Mouse (Mus musculus): ENCODE results near the gene Zfr2. TPM values are rescaled to one million over a fixed set of nuclear protein-coding genes. Genes with fewer than 3 reads are reported as not detected.
A peak's percentile ranks its signal among the peaks of the same experiment; 100 is the strongest.

Zfr2 gene
- total RNA-seq, 1 experiment from 2014 or later, result 0.65 TPM

DNA sequence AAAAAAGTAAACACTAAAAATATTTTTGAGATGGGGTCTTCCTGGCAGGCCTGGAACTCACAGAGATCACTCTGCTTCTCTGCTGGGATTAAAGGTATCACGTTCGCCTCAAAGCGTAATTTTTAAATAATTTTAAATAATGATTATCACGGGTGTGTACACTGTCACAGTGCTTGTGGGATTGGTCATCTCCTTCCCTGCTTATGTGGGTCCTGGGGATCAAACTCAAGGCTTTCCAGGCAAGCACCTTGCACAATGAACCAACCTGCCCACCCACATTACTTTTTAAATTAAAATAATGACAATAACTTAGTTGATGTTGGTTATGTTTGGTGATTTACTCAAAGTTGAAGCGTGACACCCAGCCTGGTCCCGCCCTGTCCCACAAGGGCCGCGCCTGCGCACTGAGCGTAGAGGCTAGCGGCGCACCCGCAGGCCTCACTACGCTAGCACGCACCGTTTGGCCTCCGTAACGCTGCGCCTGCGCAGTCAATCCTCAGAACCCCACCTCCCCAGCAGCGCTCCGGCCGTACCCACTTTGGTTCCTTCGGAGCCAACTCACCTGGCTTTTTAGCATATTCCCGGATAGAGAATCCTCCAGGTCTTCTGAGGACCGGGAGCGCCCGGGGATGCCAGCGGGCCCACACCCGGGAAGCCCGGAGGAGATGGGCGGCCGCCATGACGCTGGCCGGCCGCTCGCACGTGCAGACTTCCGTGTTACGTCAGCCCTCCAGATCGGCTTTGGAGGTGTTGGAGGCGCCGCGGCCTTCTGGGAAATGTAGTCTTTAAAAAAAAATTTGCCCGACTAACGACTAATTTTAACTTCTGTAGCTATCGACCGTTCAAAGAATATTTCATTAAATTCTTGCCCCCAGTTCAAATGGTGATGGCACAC is 33.5 kb downstream of the Zfr2 start, which contains the start of the genes Mrpl54 and Apba3:
Gene Mrpl54 (minus strand): TSS at position 724 of the 895 bp plus-strand sequence.
Gene Apba3 (plus strand): TSS at position 750 of the 895 bp plus-strand sequence.
- peak; percentile 86 for ATAC-seq (replicated peaks in 1 of 2; ENCODE audit: insufficient read depth in 1 of 2, low FRiP score in 2 of 2, low TSS enrichment in 1 of 2, low read depth in 1 of 2, poor library complexity in 2 of 2, severe bottlenecking in 2 of 2)

DNA sequence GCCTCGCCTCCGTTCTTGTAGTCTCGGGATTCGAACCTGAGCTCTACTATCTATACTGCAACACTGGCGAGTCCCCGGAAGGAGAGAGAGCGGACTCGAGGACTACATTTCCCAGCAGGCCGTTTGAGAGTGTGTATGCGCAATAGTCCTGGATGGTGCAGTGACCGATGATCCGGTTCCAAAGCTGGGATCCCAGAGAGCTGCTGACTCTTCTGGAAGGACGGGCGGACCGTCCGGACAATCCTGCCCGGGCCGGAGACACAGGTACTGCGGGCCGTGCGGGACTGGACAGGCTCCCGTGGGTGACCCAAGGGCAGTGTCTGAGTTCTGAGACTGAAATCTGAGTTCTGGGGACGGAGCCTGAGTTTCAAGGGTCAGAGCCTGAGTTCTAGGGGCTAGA is 35.1 kb downstream of the Zfr2 start:
- peak; percentile 25 to 47; a peak in 2 of 4 replicates for ATAC-seq (replicated peaks in 1 of 2; ENCODE audit: insufficient read depth in 1 of 2, low FRiP score in 2 of 2, low TSS enrichment in 1 of 2, low read depth in 1 of 2, poor library complexity in 2 of 2, severe bottlenecking in 2 of 2)

- no peak for ATAC-seq (replicated peaks in 1 of 2; ENCODE audit: insufficient read depth in 1 of 2, low FRiP score in 2 of 2, low TSS enrichment in 1 of 2, low read depth in 1 of 2, poor library complexity in 2 of 2, severe bottlenecking in 2 of 2)
These were observed 35.9 kb downstream of the Zfr2 start for GRCm38 (mm10) chr10:81268643-81269412.

- no peak for ATAC-seq (replicated peaks in 1 of 2; ENCODE audit: insufficient read depth in 1 of 2, low FRiP score in 2 of 2, low TSS enrichment in 1 of 2, low read depth in 1 of 2, poor library complexity in 2 of 2, severe bottlenecking in 2 of 2)
These were observed 39.4 kb downstream of the Zfr2 start for GRCm38 (mm10) chr10:81272356-81272755.

- no peak for ATAC-seq (replicated peaks in 1 of 2; ENCODE audit: insufficient read depth in 1 of 2, low FRiP score in 2 of 2, low TSS enrichment in 1 of 2, low read depth in 1 of 2, poor library complexity in 2 of 2, severe bottlenecking in 2 of 2)
These were observed 40.9 kb downstream of the Zfr2 start for GRCm38 (mm10) chr10:81273842-81274241.

GRCm38 (mm10) chr10:81277676-81278075 is 44.7 kb downstream of the Zfr2 start:
- no peak for ATAC-seq (replicated peaks in 1 of 2; ENCODE audit: insufficient read depth in 1 of 2, low FRiP score in 2 of 2, low TSS enrichment in 1 of 2, low read depth in 1 of 2, poor library complexity in 2 of 2, severe bottlenecking in 2 of 2)

GRCm38 (mm10) chr10:81279496-81279895 is 46.5 kb downstream of the Zfr2 start:
- no peak for ATAC-seq (replicated peaks in 1 of 2; ENCODE audit: insufficient read depth in 1 of 2, low FRiP score in 2 of 2, low TSS enrichment in 1 of 2, low read depth in 1 of 2, poor library complexity in 2 of 2, severe bottlenecking in 2 of 2)

DNA sequence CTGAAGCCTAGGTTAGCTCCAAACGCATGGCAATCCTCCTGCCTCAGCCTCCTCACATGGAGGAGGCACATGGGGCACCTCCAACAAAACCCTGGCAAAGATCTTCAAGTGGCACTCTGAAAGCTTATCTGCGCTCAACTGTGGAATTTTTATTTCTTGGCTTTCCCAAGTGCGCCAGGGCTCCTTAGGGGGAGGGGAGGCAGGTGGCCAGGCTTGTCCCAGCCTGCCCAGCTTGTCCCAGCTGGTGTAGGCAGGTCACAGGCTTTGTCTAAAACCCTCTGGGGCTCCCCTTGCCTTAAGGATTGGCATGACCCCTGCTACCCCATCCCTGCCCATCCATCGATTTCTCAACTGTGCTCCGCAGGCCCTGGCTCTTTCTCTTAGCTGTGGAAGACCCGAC is 51.2 kb downstream of the Zfr2 start:
- no peak for ATAC-seq (replicated peaks in 1 of 2; ENCODE audit: insufficient read depth in 1 of 2, low FRiP score in 2 of 2, low TSS enrichment in 1 of 2, low read depth in 1 of 2, poor library complexity in 2 of 2, severe bottlenecking in 2 of 2)

DNA sequence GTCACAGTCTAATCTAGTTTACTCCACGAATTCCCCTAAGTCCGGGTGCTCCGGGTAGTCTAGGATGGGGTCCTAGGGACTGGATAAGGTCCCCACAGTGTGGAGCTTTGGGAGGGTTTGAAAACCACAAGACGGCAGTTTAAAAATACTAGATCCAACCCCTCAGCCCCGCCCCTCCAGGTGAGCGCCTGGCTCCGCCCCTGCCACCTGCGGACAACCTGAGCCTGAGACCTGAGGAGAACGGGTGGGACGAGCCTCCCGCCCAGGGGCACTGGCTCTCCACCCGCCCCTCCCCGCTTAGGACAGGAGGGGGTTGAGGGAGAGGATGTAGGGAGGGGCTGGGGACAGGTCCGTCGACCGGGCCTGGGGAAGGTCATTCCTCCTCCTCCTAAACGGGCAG is 51.8 kb downstream of the Zfr2 start:
- ATAC-seq (replicated peaks in 1 of 2; ENCODE audit: insufficient read depth in 1 of 2, low FRiP score in 2 of 2, low TSS enrichment in 1 of 2, low read depth in 1 of 2, poor library complexity in 2 of 2, severe bottlenecking in 2 of 2), result no peak

DNA sequence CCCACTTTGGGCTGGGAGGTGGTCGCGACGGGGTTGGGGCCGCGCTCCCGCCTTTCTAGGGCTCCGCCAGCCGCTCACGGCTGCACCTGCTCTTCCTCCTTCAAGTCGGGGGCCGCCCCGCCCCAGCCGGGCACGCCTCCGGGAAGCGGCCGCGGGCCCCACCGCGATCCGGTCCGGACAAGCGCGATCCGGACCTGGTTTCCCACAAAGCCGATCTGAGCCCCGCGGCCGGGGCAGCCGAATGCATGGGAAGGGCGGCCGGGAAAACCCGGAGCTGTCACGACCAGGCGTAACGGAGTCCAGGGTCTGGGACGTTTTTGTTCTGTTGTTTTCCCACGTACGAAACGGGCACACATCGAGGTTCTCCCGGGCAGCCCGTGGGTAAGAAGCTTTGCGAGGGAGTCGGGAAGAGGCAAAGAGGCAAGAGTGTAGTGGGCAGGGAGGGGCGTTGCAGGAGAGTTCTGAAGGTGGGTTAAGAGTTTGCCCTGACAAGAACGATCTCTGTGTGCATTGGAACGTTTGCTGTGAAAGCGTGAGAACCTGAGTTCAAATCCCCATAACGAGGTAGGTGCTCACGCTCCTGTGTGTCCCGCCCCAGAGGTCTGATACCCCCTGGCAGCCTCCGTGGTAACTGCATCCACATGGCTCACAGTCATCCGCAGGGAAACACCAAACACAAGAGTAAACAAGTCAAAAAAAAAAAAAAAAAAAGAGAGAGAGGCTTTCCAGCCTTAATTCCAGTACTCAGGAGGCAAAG is 52.9 kb downstream of the Zfr2 start:
- ATAC-seq (replicated peaks in 1 of 2; ENCODE audit: insufficient read depth in 1 of 2, low FRiP score in 2 of 2, low TSS enrichment in 1 of 2, low read depth in 1 of 2, poor library complexity in 2 of 2, severe bottlenecking in 2 of 2), result peak; percentile 78 to 85

DNA sequence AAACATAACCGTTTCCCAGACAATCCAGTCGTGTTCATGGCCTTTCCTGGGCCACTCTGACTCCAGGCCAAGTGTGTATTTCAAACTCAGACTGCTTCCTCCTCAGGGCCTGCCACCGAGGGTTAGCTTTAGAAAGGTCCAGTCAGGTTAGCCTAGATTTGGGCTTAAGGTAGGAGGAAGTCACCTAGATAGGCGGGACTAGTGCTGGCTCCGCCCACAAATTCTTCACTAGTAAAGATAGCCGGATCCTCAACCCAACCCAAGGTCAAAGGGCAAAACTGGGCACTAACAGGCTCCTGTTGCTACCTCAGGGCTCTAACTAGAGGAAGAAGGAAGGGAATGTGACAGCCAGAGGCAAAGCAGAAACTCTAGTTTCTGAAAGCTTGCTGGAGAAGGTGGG is 53.6 kb downstream of the Zfr2 start:
- no peak for ATAC-seq (replicated peaks in 1 of 2; ENCODE audit: insufficient read depth in 1 of 2, low FRiP score in 2 of 2, low TSS enrichment in 1 of 2, low read depth in 1 of 2, poor library complexity in 2 of 2, severe bottlenecking in 2 of 2)

DNA sequence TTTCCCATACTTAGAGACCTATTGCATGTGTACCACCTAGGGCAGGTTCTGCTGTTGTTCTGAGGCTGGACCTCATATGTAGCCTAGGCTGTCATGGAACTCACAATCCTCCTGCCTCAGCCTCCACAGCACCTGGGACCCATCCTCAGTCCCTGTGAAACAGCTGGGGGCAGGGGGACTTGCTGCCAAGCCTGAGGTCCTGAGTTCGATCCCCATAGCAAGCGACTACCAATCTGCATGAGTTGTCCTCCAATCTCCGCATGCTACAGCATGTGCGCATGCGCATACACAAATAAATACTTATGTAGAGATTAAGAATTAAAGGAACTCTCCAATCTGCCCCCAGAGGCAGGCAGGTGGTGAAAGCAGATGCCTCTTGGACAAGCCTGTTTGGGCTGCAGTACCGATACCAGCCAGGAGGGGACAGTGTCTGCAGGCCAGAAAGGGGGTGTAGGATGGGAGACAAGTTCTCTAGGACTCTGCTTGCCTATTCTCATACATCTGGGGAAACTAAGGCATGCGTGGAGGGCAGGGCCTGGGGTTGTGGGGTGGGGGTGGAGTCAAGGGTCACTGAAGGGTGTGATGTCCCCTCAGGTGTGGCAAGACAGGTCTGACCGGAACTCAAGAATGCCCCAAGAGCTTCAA is 54.7 kb downstream of the Zfr2 start:
- ATAC-seq (replicated peaks in 1 of 2; ENCODE audit: insufficient read depth in 1 of 2, low FRiP score in 2 of 2, low TSS enrichment in 1 of 2, low read depth in 1 of 2, poor library complexity in 2 of 2, severe bottlenecking in 2 of 2), result no peak

DNA sequence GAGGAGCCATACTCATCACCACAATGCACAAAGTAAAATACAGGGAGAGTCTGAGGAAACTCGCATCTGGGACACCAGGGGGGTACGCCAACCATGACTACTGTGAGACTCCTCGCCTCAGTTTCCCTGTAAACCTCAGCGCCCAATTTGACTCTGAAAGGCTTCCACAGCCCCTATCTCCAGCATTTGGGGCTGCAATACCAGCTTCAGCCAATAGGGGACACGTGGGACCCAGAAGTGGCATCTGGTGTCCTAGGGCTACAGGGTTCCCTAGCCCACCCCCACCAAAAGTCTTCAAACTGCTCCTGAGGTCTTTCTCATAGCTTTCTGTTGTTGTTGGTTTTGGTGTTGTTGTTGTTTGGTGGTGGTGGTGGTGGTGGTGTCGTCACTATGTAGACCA is 55.6 kb downstream of the Zfr2 start:
- no peak for ATAC-seq (replicated peaks in 1 of 2; ENCODE audit: insufficient read depth in 1 of 2, low FRiP score in 2 of 2, low TSS enrichment in 1 of 2, low read depth in 1 of 2, poor library complexity in 2 of 2, severe bottlenecking in 2 of 2)

DNA sequence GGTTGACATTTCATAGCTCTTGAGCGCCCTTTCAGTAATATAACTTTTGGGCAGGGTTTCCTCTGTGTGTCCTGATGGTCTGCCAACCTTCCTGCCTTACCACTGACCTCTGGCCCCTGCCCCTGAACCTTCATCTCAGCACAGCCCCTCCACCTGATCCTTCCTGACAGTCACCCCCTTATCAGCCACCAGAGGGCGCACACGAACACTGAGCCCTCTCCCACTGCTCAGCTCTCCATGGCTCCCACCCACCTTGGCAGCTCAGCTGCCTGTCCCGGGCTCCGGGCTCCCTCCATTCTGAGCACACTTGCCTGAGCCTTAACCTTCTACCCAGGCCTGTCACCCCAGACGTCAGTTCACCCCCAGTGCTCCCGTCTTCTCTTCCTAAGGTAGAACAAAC is 56.3 kb downstream of the Zfr2 start:
- ATAC-seq (replicated peaks in 1 of 2; ENCODE audit: insufficient read depth in 1 of 2, low FRiP score in 2 of 2, low TSS enrichment in 1 of 2, low read depth in 1 of 2, poor library complexity in 2 of 2, severe bottlenecking in 2 of 2), result no peak

GRCm38 (mm10) chr10:81289811-81290210 is 56.9 kb downstream of the Zfr2 start:
- no peak for ATAC-seq (replicated peaks in 1 of 2; ENCODE audit: insufficient read depth in 1 of 2, low FRiP score in 2 of 2, low TSS enrichment in 1 of 2, low read depth in 1 of 2, poor library complexity in 2 of 2, severe bottlenecking in 2 of 2)

DNA sequence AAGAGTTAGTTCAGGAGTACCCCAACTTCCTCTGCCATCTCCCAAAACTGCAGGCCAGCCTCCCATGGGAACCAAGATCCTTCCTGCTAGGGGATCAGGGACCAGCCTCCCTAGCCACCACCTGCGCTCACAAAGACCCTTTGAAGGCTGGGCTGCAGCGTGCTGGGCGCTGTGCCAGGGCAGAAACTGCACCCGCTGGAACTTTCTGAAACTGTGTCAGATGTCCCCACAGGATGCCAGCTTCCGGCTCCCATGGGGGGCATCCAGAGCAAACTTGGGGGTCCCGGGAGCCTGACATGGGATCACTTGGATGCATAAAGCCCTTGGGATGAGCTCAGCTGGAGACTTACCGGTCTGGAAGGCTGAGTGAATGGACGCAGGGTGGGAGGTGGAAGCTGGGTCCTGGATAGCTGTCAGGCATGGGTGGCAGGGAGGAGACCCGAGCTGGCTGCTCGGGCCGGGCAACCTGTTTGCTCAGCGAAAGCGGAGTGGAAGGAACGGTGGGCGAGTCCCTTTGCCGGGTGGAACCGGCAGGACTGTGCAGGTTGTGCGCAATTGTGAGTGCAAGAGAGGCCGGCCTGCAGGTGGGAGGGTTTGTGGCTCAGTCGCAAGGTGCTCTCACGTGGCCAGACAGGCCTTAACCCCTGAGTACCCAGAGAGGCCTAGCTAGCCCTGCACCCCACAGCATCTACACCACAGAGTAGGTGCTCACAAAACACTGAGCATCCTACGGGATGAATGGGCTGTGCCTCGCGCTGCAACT is 57.9 kb downstream of the Zfr2 start:
- ATAC-seq (replicated peaks in 1 of 2; ENCODE audit: insufficient read depth in 1 of 2, low FRiP score in 2 of 2, low TSS enrichment in 1 of 2, low read depth in 1 of 2, poor library complexity in 2 of 2, severe bottlenecking in 2 of 2), result no peak

Data from hematopoietic stem cell, adult 5-6 weeks (primary cell).